In the genomic region with DNA sequence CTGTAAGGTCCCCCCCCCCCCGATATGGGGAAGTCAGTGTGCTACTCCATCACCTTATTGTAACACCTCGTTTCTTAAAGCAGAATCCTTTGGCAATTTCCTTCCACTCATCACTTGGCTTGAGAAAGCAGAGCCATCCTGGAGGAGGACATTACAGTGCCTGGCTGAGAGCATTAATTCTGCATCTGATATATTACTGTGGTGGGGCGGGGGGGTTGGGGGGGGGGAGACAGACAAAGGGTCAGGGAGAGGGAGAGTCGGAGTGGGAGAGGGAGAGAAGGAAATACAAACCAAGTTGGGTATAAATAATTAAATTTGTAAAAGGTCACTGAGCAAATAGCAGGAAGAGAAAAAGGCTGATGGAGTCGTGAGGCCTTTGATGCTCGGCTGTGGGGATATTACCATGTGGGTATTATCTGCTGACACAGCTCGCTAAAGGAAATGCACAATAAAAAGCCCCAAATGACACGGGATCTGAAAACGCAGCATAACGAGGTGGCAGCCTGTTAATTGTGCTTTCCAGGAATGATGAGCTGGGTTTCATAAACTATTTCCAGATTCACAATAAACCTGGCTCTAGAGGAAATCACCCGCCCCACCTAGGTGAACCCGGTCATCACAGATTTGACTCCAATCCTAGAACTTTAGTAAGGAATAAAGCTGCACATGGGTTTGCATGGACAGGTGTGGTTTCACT, we compare ENCODE assay signal across 21 mouse cellular contexts.
DNase-seq lines count a peak whose midpoint lies in the region; ATAC-seq and TF ChIP-seq lines count a peak whose summit lies in the region.
"Had no signal": no experiment of that assay in that cellular context is flagged by ENCODE, and none has a peak within 500 bp of the region (broad histone marks: within the 10 kb centered on the region; RNA-seq: fewer than 3 reads in every experiment).

No protein-coding gene starts in this region.

- no peak for TF ChIP-seq CTCF in kidney, adult 2 months (conservative IDR thresholded peaks at IDR 0.05; ENCODE audit: insufficient read depth, insufficient read length, low read depth, low read length)
- TF ChIP-seq CTCF in brain, embryonic 14.5 days (IDR thresholded peaks at IDR 0.05; ENCODE audit: borderline replicate concordance, extremely low read depth, insufficient read depth, insufficient read length) = no peak
- no peak for TF ChIP-seq CTCF in intestine, postnatal 0 days (IDR thresholded peaks at IDR 0.05; ENCODE audit: low read depth)

- H3K4me3 ChIP-seq in kidney, adult 2 months (ENCODE audit: insufficient read depth, low read depth, low read length) = no peak overlapping the region
- H3K4me3 ChIP-seq in hindbrain, embryonic 15.5 days = no peak overlapping the region
- H3K4me3 ChIP-seq in neural tube, embryonic 12.5 days = no peak overlapping the region
- no peak overlapping the region for H3K4me3 ChIP-seq in intestine, postnatal 0 days (ENCODE audit: low read depth, low read length)
- H3K4me3 ChIP-seq: erythroblast, embryonic 14.5 days; heart, embryonic 10.5 days; left cerebral cortex, adult 2 months; limb, embryonic 13.5 days; liver, embryonic 15.5 days had no signal

- no peak overlapping the region for H3K27ac ChIP-seq in kidney, adult 2 months (ENCODE audit: insufficient read depth, low read depth, low read length)
- H3K27ac ChIP-seq in hindbrain, embryonic 15.5 days (replicated peaks) = peak overlapping the region; percentile 34; the same call in 1 of the 2 replicates
- no peak overlapping the region for H3K27ac ChIP-seq in neural tube, embryonic 12.5 days
- no peak overlapping the region for H3K27ac ChIP-seq in intestine, postnatal 0 days (ENCODE audit: low read depth, low read length)
- H3K27ac ChIP-seq: heart, embryonic 10.5 days; left cerebral cortex, adult 2 months; liver, embryonic 15.5 days had no signal

- no peaks in the 10 kb centered on the region for H3K9me3 ChIP-seq in hindbrain, embryonic 15.5 days
- H3K9me3 ChIP-seq in neural tube, embryonic 12.5 days = no peaks in the 10 kb centered on the region
- no peaks in the 10 kb centered on the region for H3K9me3 ChIP-seq in intestine, postnatal 0 days (ENCODE audit: control insufficient read depth)
- H3K9me3 ChIP-seq: heart, embryonic 10.5 days; liver, embryonic 15.5 days had no signal

- DNase-seq in kidney, adult 2 months = peak; percentile 13
- no peak for DNase-seq in kidney, adult 18-20 months
- DNase-seq in brain, embryonic 14.5 days (ENCODE audit: low read depth) = peak; percentile 47
- DNase-seq in adrenal gland, adult 8-10 months = no peak
- DNase-seq: adrenal gland, postnatal 10 days; cerebellum, adult 9-11 months; embryo, embryonic 11 days; gastrocnemius, postnatal 14 days; heart, postnatal 14 days; lung, postnatal 14 days; thymus, adult 2 months had no signal

- H3K27me3 ChIP-seq in kidney, adult 2 months (replicated peaks; ENCODE audit: control insufficient read depth, insufficient read depth, low read length) = no peaks in the 10 kb centered on the region
- H3K27me3 ChIP-seq in hindbrain, embryonic 15.5 days = no peaks in the 10 kb centered on the region
- no peaks in the 10 kb centered on the region for H3K27me3 ChIP-seq in neural tube, embryonic 12.5 days (replicated peaks)
- H3K27me3 ChIP-seq in intestine, postnatal 0 days (replicated peaks; ENCODE audit: control insufficient read depth, insufficient read depth, low read length) = no peaks in the 10 kb centered on the region
- H3K27me3 ChIP-seq: limb, embryonic 13.5 days; liver, embryonic 15.5 days had no signal

- peaks cover 6% of the 10 kb centered on the region; the same call in 1 of the 2 replicates for H3K4me1 ChIP-seq in kidney, adult 2 months (ENCODE audit: control insufficient read depth, insufficient read depth, low read length)
- peaks cover 5% of the 10 kb centered on the region for H3K4me1 ChIP-seq in hindbrain, embryonic 15.5 days (replicated peaks)
- H3K4me1 ChIP-seq in neural tube, embryonic 12.5 days = peaks cover 11% of the 10 kb centered on the region
- H3K4me1 ChIP-seq in intestine, postnatal 0 days (replicated peaks; ENCODE audit: control insufficient read depth, insufficient read depth, low read length) = no peaks in the 10 kb centered on the region
- H3K4me1 ChIP-seq: liver, embryonic 15.5 days had no signal

- no peak for ATAC-seq in hindbrain, embryonic 15.5 days (ENCODE audit: low FRiP score, low read depth)
- ATAC-seq in neural tube, embryonic 12.5 days (ENCODE audit: low FRiP score, low read depth) = 0 out of 2 replicates have a peak, but pooled peaks have one; percentile 21
- ATAC-seq in intestine, postnatal 0 days = no peak
- ATAC-seq: intestine, embryonic 16.5 days had no signal

- no peak for TF ChIP-seq POLR2A in kidney, adult 2 months (IDR thresholded peaks at IDR 0.05; ENCODE audit: low read depth, low read length)
- TF ChIP-seq POLR2A in brain, embryonic 14.5 days (IDR thresholded peaks at IDR 0.05; ENCODE audit: borderline replicate concordance, extremely low read depth, insufficient read depth, insufficient read length, poor library complexity, severe bottlenecking) = no peak

- H3K4me2 ChIP-seq in hindbrain, embryonic 15.5 days = no peak overlapping the region
- H3K4me2 ChIP-seq in neural tube, embryonic 12.5 days (replicated peaks) = no peak overlapping the region
- H3K4me2 ChIP-seq in intestine, postnatal 0 days (replicated peaks; ENCODE audit: low read depth) = no peak overlapping the region
- H3K4me2 ChIP-seq: limb, embryonic 13.5 days; liver, embryonic 15.5 days had no signal

- H3K9ac ChIP-seq in hindbrain, embryonic 15.5 days = no peak overlapping the region
- no peak overlapping the region for H3K9ac ChIP-seq in neural tube, embryonic 12.5 days
- H3K9ac ChIP-seq in intestine, postnatal 0 days (ENCODE audit: low read depth, low read length) = no peak overlapping the region
- H3K9ac ChIP-seq: limb, embryonic 13.5 days; liver, embryonic 15.5 days had no signal

- 32% methylated on average over 12 of the region's 12 CpGs for WGBS in kidney, adult 2 months
- 28% methylated on average over 12 of the region's 12 CpGs for WGBS in hindbrain, embryonic 15.5 days
- WGBS in neural tube, embryonic 12.5 days = 27% methylated on average over 12 of the region's 12 CpGs
- 70% methylated on average over 12 of the region's 12 CpGs for WGBS in intestine, postnatal 0 days

- H3K36me3 ChIP-seq in kidney, adult 2 months (ENCODE audit: control insufficient read depth, insufficient read depth, low read length) = no peaks in the 10 kb centered on the region
- H3K36me3 ChIP-seq in hindbrain, embryonic 15.5 days = no peaks in the 10 kb centered on the region
- H3K36me3 ChIP-seq in neural tube, embryonic 12.5 days = no peaks in the 10 kb centered on the region
- H3K36me3 ChIP-seq in intestine, postnatal 0 days (ENCODE audit: control insufficient read depth, insufficient read depth) = no peaks in the 10 kb centered on the region
- H3K36me3 ChIP-seq: G1E; limb, embryonic 13.5 days; liver, embryonic 15.5 days had no signal

Comparison
In these comparisons a context has a peak if more than half of its experiments do, and no peak if none do; other contexts are left out.
1. DNase-seq: peak in kidney, adult 2 months (single experiment) and brain, embryonic 14.5 days (single experiment); none in kidney, adult 18-20 months (single experiment) and adrenal gland, adult 8-10 months (single experiment).